Mouse (Mus musculus) G1E (cell line): ENCODE results near the gene Usp49.

ENCODE experiments used
- CTCF ChIP-seq: IDR thresholded peaks from 2 replicates; pipeline ENCODE4 v1.5.1; 2012; ENCODE audit warnings: low read depth, low read length, inconsistent platforms, mixed read lengths
- GATA1 ChIP-seq: IDR thresholded peaks from 2 replicates; pipeline ENCODE4 v1.6.1; 2012; ENCODE audit warnings: borderline replicate concordance, low read length, inconsistent platforms, mixed read lengths
- TAL1 ChIP-seq: conservative IDR thresholded peaks from 2 replicates; pipeline ENCODE4 v1.6.1; 2012; ENCODE audit warnings: low read depth, low read length, inconsistent platforms, mixed read lengths

- TF ChIP-seq TAL1 (no peak), CTCF (no peak), GATA1 (no peak)
These were observed 33.2 kb upstream of the Usp49 start for GRCm38 (mm10) chr17:47597261-47597660.
